Mouse (Mus musculus): ENCODE measurements around the gene Top2a.

DNA sequence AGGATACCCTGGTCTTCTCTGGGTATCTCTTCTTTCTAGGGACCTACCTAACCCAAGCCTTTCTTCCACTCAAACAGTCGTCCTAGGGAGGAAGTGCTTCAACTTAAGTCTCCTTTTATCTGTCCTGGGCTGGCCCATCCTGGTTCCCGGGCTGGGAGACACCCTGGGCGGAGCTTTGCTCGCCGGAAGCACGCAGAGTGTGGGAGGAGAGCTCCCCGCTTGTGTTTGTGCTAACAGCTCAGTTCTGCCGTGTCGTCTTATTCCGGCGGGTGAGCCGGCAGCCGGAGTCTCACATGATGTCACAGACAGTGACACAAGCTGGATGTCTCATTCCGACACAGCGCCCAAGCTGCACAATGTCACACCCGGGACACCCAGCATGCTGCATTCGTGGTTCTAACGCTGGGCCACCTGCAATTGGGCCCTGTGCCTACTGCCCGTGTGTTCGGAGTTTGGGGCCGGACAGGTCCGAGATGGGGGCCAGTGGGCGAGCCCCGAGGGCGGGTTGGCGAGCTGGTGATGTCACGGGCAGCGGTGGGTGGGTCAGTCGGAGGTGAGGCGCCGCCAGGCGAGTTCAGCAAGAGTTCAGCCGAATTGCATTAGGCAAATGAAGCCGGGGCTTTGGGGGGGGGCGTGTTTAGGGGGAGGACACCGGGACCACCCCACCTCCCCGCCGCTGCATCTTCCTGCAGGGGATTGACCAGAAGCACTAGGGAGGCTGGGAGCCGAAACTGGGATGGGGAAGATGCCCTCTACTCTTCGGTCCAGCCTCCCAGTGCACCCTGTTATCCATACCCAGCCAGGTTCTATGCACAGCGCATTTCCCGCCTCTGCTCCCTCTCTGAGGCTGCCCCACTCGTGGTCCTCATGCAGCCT lies 64.3 kb downstream of the Top2a start:
- TF ChIP-seq GATA1 (IDR thresholded peaks at IDR 0.05; ENCODE audit: low read length): no peak
- TF ChIP-seq TAL1 (IDR thresholded peaks at IDR 0.05; ENCODE audit: low read length): no peak
